Mouse (Mus musculus): ENCODE results near the gene Triap1. TPM values are rescaled to one million over a fixed set of nuclear protein-coding genes. Genes with fewer than 3 reads are reported as not detected.
A peak's percentile ranks its signal among the peaks of the same experiment; 100 is the strongest.

Gene Triap1
- total RNA-seq, 2 experiments from 2014 or later, result 29.5 to 48.1 TPM

GRCm38 (mm10) chr5:115327610-115328548 is 13.1 kb upstream of the Triap1 start:
- DNase-seq (ENCODE audit: low spot score in 2 of 2), result peak; percentile 38 to 48

GRCm38 (mm10) chr5:115330955-115331354 is 10.1 kb upstream of the Triap1 start:
- no peak for DNase-seq (ENCODE audit: low spot score in 2 of 2)

- DNase-seq (ENCODE audit: low spot score in 2 of 2), result no peak
These were observed 7.4 kb upstream of the Triap1 start for GRCm38 (mm10) chr5:115333626-115334025.

- no peak for DNase-seq (ENCODE audit: low spot score in 2 of 2)
These were observed 1.0 kb upstream of the Triap1 start for GRCm38 (mm10) chr5:115340007-115340406.

DNA sequence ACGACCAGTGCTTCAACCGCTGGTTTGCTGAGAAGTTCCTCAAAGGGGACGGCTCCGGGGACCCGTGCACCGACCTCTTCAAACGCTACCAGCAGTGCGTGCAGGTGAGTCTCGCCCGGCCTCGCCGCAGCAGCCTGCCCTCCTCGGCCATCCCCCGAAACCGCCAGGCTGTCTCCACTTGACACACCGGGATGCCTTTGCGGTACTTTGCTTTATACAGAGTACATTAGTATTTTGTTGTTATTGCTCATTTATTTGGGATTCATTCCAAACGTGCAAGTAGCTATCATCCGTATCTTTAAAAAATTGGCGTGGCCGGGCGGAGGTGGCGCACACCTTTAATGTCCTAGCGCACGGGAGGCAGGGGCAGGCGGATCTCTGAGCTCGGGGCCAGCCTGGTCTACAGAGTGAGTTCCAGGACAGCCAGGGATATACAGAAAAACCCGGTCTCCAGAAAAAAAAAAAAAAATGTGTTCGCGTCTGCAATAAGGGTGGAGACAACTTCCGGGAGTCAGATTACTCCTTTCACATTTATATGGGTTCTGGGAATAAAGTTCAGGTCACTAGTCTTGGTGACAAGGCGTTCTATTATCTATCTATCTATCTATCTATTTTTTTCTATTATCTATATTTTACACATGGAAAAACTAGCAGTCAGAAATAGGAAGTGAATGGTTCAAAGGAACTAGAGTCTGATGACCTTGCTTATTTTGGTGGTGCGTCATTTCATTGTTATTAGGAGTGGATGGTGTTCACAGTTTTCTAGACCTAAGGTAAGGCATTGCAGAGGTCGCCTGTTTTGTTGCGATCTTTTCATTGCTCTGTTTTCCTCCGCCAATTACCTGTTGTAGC is 515 bp downstream of the Triap1 start:
- DNase-seq (ENCODE audit: low spot score in 2 of 2), result no peak

DNA sequence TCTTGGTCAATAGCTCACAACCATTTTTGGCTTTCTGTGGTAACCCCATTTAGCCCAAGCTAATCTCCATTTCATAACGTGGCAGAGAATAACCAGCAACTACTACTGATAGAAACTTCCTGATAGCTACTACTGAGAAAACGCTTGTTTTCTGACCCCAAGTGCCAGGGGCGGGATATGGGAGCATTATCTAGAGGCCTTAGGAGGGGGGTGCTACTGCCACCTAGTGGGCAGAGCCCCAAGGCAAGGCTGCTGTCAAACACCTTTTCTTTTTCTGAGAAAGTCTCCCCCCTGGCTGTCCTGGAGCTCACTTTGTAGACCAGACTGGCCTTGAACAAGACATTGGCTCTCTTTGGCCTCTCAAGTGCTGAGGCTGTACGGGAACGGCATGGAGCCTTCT is 6.5 kb downstream of the Triap1 start:
- DNase-seq (ENCODE audit: low spot score in 2 of 2), result peak; percentile 71 to 82

GRCm38 (mm10) chr5:115348546-115349224 is 7.7 kb downstream of the Triap1 start, which contains the start of gene Cox6a1:
TSS of gene Cox6a1 (minus strand) at chr5:115348981.
- peak; percentile 98 for DNase-seq (ENCODE audit: low spot score in 2 of 2)

DNA sequence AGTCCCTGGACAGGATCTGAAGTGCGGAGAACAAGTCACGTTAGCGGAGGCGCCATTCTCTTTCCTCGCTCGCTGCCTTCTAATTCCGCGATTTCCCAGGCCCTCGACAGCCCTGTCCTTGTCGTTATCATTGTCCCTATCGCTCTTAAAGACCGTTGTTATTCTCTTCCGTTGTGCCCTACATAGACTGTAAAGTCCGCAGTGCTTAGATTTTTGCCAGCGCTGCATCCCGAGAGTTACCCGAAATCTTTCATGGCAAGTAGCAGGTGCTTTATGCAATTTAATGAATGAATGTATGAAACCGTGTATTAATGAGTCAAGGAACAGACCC is 8.2 kb downstream of the Triap1 start:
- no peak for DNase-seq (ENCODE audit: low spot score in 2 of 2)

DNA sequence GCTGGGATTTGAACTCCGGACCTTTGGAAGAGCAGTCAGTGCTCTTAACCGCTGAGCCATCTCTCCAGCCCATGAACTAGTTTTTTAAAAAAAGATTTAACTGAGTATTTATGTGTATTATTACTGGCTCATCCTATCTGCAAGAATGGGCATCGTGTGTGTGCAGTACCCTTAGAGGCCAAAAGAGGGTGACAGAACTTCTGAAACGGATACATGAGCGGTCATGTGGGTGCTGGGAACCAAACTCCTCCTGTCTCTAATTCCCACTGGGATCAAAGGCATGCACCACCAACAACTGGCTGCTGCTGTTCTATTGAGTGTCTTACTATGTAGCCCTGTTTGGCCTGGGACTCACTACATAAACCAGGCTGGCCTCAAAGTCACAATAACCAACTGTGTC is 10.3 kb downstream of the Triap1 start:
- DNase-seq (ENCODE audit: low spot score in 2 of 2), result no peak

GRCm38 (mm10) chr5:115355070-115355469 is 14.0 kb downstream of the Triap1 start:
- no peak for DNase-seq (ENCODE audit: low spot score in 2 of 2)

DNA sequence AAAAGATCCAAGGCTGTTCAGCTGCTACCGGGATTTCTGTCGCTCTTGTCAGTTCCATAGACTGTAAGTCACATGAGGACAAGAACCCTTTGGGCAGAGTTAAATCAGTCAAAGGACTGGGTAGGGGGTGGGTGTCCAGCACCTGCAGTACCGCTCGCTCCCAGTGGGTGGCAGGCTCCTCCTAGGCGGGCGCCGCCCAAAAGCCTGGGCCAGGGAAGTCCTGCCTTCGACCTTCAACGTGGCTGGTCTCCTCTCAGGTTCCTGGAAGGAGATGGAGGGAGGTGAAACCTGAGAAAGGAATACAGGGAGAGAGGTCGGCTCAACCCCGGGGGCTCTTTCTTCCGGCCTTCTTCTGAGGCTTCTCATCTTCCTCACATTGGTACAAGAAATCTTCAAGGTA is 17.8 kb downstream of the Triap1 start:
- peak; percentile 92 to 93 for DNase-seq (ENCODE audit: low spot score in 2 of 2)

DNA sequence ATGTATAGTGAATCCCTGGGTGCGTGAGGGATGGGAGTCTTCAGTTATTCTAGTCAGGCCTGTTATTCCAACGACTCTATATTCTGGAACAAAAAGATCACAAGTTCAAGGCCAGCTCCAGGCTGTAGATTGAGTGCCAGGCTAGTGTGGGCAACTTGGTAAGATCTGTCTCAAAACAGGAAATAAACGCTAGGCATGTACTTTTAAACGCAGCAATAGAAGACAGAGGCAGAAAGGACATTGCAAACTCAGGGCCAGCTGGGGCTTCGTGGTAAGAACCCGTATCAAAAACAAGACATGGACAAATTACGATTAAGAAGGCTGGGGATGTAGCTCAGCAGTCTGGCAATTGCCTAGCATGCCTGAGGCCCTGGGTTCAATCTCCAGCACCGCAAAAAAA is 18.4 kb downstream of the Triap1 start:
- DNase-seq (ENCODE audit: low spot score in 2 of 2), result no peak

DNA sequence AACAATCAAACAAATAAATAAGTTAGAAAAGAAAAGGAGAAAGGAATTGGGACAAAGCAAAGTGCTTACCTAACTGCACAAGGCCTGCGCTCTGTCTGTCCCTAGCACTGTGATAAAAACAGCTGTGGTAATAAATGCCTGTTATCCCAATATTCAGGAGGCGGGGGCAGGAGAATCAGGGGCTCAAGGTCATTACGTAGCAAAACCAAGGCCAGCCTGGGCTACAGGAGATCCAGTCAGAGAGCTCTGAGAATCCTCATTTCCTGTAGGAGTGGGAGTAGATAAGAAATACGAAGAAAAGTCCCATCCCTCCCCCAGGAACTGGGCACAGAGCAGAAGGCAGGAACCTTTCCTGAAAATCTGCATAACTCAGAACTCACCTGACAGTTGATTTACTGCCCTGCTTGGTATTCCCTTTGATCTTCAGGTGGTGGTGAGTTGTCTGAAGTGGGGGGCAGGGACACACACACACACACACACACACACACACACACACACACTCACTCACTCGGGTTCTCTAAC is 18.9 kb downstream of the Triap1 start:
- no peak for DNase-seq (ENCODE audit: low spot score in 2 of 2)

- no peak for DNase-seq (ENCODE audit: low spot score in 2 of 2)
These were observed 21.2 kb downstream of the Triap1 start for GRCm38 (mm10) chr5:115362216-115362615.

GRCm38 (mm10) chr5:115362819-115363714 is 22.0 kb downstream of the Triap1 start:
- no peak for DNase-seq (ENCODE audit: low spot score in 2 of 2)

DNA sequence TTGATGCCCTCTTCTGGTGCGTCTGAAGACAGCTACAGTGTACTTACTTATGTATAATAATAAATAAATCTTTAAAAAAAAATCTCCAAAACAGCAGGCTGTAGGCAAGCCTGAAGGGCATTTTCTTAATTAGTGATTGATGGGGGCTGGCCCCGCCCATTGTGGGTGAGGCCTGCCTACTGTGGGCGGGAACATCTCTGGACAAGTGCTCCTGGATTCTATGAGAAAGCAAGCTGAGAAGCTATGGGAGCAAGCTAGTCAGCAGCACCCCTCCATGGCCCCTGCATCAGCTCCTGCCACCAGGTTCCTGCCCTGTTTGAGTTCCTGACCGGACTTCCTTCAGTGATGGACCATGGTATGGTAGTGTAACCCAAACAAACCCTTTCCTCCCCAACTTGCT is 23.8 kb downstream of the Triap1 start:
- DNase-seq (ENCODE audit: low spot score in 2 of 2), result no peak

GRCm38 (mm10) chr5:115371736-115372135 is 30.7 kb downstream of the Triap1 start:
- no peak for DNase-seq (ENCODE audit: low spot score in 2 of 2)

DNA sequence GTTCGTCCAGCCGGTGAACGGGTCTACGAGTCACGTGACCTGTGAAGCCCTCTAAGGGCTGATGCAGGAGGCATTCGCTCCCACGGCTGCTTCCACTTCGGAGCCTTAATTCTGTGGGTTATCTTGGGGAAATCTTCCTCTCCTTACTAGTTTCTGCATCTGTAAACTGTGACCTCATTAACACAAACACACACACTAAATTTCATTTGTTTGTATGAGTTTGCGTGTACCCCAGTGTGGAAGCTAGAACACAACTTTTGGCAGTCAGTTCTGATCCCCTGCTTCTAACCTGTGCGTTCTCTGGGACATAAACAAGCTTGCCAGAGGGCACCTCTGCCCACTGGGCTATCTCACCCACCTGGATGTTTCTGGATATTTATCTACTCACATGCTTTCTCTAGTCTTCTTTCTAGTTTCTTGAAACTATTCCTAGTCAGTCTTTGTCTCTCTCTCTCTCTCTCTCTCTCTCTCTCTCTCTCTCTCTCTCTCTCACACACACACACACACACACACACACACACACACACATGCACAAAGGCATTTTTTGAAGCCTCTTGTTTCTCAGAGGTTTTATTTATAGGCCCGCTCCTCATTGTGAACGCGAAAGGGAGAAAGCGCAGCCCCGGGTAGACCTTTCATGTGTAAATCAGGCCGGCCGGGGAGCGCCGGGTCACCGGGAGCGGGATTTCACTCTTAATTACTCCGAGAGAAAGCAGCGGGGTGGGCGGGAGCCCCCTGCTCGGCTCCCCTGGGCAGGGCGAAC is 32.6 kb downstream of the Triap1 start:
- no peak for DNase-seq (ENCODE audit: low spot score in 2 of 2)

DNA sequence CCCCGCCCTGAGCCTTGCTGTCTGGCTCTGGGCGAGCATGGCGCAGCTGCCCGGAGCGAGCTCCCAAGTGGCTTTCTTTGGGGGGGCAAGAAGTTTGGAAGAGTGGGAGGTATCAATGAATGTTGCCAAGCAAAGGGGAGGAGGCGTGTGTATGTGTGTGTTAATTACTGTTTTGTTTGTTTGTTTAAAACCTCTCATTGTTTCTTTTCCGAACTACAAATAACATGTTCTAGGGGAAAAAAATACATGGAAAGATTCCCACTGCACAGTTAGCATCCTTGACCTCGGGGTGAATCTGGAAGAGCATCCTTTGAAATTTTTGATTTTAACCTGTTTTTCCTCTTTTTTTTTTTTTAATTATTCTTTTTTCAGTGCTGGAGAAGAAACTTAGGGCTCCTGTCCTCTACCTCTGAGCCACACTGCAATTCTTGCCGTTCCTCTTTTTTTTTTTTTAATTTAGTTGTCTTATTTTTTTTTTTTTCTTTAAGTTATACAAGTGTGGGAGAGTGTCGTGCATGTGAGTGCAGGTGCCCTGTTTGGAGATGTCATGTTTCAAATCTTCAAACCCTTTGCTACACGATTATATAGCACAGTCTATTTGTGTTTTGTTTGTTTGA is 33.3 kb downstream of the Triap1 start:
- no peak for DNase-seq (ENCODE audit: low spot score in 2 of 2)

Measured in adrenal gland, adult 18-20 months (tissue).